Mouse (Mus musculus) heart, postnatal 0 days (tissue): ENCODE results near the gene Gtf2i.

Source experiments
- CTCF ChIP-seq: IDR thresholded peaks from 2 replicates; pipeline ENCODE4 v1.5.1; 2016; ENCODE audit warnings: antibody characterized with exemption, control low read depth, low read depth
- EP300 ChIP-seq: IDR thresholded peaks from 2 replicates; pipeline ENCODE4 v1.6.1; 2016; ENCODE audit warnings: antibody characterized with exemption, low read depth

- no peak for TF ChIP-seq CTCF
- no peak for TF ChIP-seq EP300
Measured at GRCm38 (mm10) chr5:134291096-134291495, 23.5 kb downstream of the Gtf2i start.
